Mouse (Mus musculus) neural tube, embryonic 13.5 days (tissue): ENCODE measurements around the gene Pkp2. TPM values are rescaled to one million over a fixed set of nuclear protein-coding genes. Genes with fewer than 3 reads are reported as not detected.
"Not testable (repeated sequence)": the region's sequence is repeated elsewhere in the genome, so short reads cannot be mapped to it uniquely, and the experiment has no call there.

Experiments used
- ATAC-seq: fragments of 200-750 bp; cut with Nextera tagmentation; 2 replicates; pipeline ENCODE4 v1.8.0; 2017; ENCODE audit warnings: low read depth, mild to moderate bottlenecking, moderate TSS enrichment, moderate library complexity
- H3K27ac ChIP-seq: fragments of 300-500 bp; sonication (generic); replicated peaks from 2 replicates; pipeline ENCODE4 v1.5.1; 2015; ENCODE audit warnings: moderate library complexity, mild to moderate bottlenecking, inconsistent platforms
- H3K27me3 ChIP-seq: fragments of 300-500 bp; sonication (generic); 2 replicates; pipeline ENCODE4 v1.6.1; 2015; ENCODE audit warnings: mild to moderate bottlenecking, inconsistent platforms
- H3K36me3 ChIP-seq: fragments of 300-500 bp; sonication (generic); 2 replicates; pipeline ENCODE4 v1.6.1; 2015; ENCODE audit warnings: mild to moderate bottlenecking, inconsistent platforms
- H3K4me1 ChIP-seq: fragments of 300-500 bp; sonication (generic); replicated peaks from 2 replicates; pipeline ENCODE4 v1.6.1; 2015; ENCODE audit warnings: inconsistent platforms
- H3K4me2 ChIP-seq: fragments of 300-500 bp; sonication (generic); 2 replicates; pipeline ENCODE4 v1.6.1; 2015; ENCODE audit warnings: inconsistent platforms, mild to moderate bottlenecking, moderate library complexity
- H3K4me3 ChIP-seq: fragments of 300-500 bp; sonication (generic); 2 replicates; pipeline ENCODE4 v1.5.1; 2015; ENCODE audit warnings: mild to moderate bottlenecking, inconsistent platforms
- H3K9ac ChIP-seq: fragments of 300-500 bp; sonication (generic); 2 replicates; pipeline ENCODE4 v1.6.1; 2015; ENCODE audit warnings: moderate library complexity, mild to moderate bottlenecking, inconsistent platforms
- H3K9me3 ChIP-seq: fragments of 300-500 bp; sonication (generic); 2 replicates; pipeline ENCODE4 v1.6.1; 2016; ENCODE audit warnings: inconsistent platforms
- WGBS: fragments of 180-500 bp; shearing (Covaris S2); methylation state at CpG from one replicate; pipeline ENCODE4 v1.1.7; 2015; 5-methylcytosine and 5-hydroxymethylcytosine counted together
- polyA plus RNA-seq: library from polyadenylated mRNA; unstranded; fragments of >200 nt; fragmentation: Nextera tagmentation; extraction: Ambion mirVana; gene quantifications from 2 replicates; pipeline ENCODE4 v1.2.1, GENCODE M21; 2015

The Pkp2 gene
- 1.6 and 2.1 TPM in 2 replicates for polyA plus RNA-seq

DNA sequence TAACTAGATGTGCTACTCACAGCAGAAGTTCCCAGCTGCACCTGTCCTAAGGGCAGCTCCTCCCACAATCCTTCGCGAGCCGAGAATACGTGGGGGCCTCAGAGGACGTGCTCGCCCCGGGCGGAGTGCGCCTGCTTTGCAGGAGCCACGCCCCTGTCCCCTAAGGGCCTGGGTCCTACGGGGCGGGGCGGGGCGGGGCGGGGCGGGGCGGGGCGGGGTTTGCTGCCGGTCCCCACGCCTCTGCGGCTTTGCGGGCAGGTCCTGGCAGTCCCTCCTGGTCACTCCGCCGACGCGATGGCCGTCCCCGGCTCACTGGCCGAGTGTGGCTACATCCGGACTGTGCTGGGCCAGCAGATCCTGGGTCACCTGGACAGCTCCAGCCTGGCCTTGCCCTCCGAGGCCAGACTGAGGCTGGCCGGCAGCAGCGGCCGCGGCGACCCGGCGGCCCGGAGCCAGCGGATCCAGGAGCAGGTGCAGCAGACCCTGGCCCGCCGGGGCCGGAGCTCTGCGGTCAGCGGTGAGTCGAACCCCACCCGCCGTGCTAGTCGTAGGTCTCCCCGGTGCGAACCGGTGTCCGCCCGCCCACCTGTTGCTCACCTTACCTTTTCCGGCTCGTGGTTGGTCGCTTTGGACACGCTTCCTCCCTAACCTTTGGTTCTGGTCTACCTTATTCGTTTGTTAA, at the start of gene Pkp2:
Gene Pkp2, plus strand, starts transcription at position 240 of the 682 bp plus-strand sequence.
- under 1% methylated on average over 51 of the region's 59 CpGs for whole genome bisulfite sequencing
- Histone ChIP-seq H3K27ac (no peak within 1 kb of the TSS), H3K9ac (peak within 1 kb of the TSS; percentile 74), H3K4me3 (peak within 1 kb of the TSS; percentile 76), H3K27me3 (peaks cover 32% of the 10 kb centered on the region), H3K4me2 (peak within 1 kb of the TSS; percentile 100), H3K36me3 (no peaks in the 10 kb centered on the region), H3K9me3 (no peaks in the 10 kb centered on the region), H3K4me1 (peaks cover 11% of the 10 kb centered on the region; the same call in 1 of the 2 replicates)
- ATAC-seq, result peak; percentile 94

DNA sequence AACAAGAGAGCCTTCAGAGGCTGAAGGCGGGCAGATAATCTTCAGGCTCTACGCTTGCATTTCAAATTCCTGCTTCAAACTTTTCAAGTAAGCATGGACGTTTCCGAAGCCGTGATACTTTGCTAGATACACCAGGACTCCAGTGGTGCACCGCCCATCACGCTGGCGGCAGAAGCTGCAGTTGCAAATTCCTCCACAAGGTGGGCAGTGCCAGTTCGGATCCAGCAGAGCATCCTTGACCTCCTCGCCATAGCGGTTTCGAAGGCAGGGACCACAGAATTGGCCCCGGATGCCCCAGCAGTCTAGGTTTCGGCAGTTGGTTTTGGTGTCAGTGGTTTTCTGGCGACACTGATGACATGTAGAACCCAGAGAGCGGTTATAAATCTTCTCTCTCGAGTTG, 15.7 kb upstream of the Pkp2 start:
- Histone ChIP-seq H3K36me3 (no peaks in the 10 kb centered on the region), H3K9ac (no peak overlapping the region), H3K27ac (no peak overlapping the region), H3K4me1 (no peaks in the 10 kb centered on the region), H3K27me3 (no peaks in the 10 kb centered on the region), H3K4me2 (no peak overlapping the region), H3K9me3 (no peaks in the 10 kb centered on the region), H3K4me3 (no peak overlapping the region)
- 71% methylated on average over 17 of the region's 17 CpGs for WGBS
- ATAC-seq, result no peak

DNA sequence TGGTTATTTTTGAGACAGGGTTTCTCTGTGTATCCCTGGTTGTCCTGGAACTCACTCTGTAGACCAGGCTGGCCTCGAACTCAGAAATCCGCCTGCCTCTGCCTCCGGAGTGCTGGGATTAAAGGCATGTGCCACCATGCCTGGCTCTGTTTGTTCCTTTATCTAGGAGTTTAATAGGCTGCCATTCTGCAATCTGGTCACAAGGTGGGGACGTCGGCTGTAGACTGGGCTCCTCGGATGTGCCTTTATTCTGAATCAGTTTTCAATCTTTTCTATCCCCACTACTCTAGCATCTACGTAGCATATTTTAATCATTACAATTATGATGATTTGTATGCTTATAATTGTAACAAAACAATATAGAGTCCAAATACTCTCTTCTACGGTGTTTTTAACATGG, 11.1 kb upstream of the Pkp2 start:
- 46% methylated on average over 8 of the region's 8 CpGs for WGBS
- not testable (repeated sequence) for ATAC-seq, H3K36me3 ChIP-seq

DNA sequence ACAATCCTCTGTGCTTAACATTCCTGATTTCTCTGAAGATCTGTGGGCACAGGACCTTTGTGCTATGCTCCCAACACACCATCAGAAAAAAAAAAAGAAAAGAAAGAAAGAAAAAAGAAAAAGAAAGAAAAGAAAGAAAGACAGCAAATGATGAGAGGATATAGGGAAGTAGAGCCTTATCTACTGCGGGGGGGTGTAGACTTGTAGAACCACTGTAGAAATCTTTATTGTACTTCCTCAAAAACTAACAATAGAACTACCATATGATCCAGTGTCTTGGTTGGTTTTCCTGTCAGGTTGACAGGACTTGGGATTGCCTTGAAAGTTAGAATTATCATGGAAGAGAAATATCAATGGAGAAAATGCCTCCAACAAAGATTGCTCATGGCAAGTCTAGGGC, 8.5 kb upstream of the Pkp2 start:
- no peak for ATAC-seq
- Histone ChIP-seq H3K4me1 (no peaks in the 10 kb centered on the region), H3K27me3 (no peaks in the 10 kb centered on the region), H3K4me2 (no peak overlapping the region), H3K36me3 (no peaks in the 10 kb centered on the region), H3K9me3 (no peaks in the 10 kb centered on the region), H3K27ac (no peak overlapping the region), H3K4me3 (no peak overlapping the region), H3K9ac (no peak overlapping the region)
- WGBS, result 88% methylated on average over 1 of the region's 1 CpGs

More for the DNA sequence above, 11.1 kb upstream of the Pkp2 start:
- H3K9me3 ChIP-seq, H3K27ac ChIP-seq, H3K4me2 ChIP-seq, H3K4me1 ChIP-seq, H3K27me3 ChIP-seq, H3K9ac ChIP-seq, H3K4me3 ChIP-seq: not testable (repeated sequence)

DNA sequence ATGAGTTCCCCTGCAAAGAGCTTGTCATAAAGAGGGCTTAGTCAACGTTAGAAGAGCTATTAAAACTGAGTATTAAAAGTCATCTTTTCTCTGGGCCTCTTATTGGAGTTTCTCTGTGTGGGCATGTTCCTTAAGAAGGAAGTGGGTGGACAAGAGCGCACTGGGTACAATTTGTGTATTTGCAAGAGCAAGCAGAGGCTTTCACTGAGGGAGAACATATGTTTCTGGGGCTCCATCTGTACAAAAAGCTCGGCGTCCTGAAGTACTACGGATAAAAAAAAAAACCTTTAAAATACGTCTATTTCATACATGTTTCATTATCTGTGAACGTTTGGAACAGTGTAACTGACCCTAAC, 417 bp upstream of the Pkp2 start:
- Histone ChIP-seq H3K9ac (peak overlapping the region; percentile 74; the same call in 1 of the 2 replicates), H3K4me1 (peaks cover 11% of the 10 kb centered on the region; the same call in 1 of the 2 replicates), H3K4me2 (peak overlapping the region; percentile 100), H3K9me3 (no peaks in the 10 kb centered on the region), H3K27ac (no peak overlapping the region), H3K36me3 (no peaks in the 10 kb centered on the region), H3K4me3 (peak overlapping the region; percentile 76), H3K27me3 (peaks cover 32% of the 10 kb centered on the region)
- 19% methylated on average over 7 of the region's 7 CpGs for WGBS
- ATAC-seq, result 0 out of 2 replicates have a peak, but pooled peaks have one; percentile 12

DNA sequence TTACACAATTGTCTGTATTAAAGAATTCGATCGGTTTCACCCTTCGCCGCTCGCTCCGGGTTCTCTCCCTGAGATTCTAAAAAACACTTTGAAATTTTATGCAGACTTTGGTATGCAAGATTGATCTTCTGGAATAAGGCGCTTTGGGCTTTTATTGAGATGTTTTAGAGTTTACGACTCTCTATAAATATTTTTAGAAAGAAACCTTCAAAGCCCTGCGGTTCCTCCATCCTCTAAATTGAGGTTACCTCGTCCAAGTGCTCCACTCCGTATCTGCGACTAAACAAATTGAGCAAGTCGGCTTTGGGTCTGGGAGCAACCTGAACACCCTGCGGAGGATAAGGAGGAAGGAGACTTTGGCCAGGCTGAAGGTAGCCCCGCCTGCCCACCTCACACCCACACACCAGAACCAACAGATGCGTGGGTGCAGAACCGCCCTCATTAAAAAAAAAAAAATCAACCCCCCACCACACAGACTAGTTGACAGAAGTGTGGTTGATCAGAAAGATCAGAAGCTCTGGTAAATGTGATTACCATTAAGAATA, 715 bp downstream of the Pkp2 start:
- Histone ChIP-seq H3K4me1 (peaks cover 11% of the 10 kb centered on the region; the same call in 1 of the 2 replicates), H3K36me3 (no peaks in the 10 kb centered on the region), H3K27me3 (peaks cover 32% of the 10 kb centered on the region), H3K27ac (no peak overlapping the region), H3K9ac (peak overlapping the region; percentile 74; the same call in 1 of the 2 replicates), H3K9me3 (no peaks in the 10 kb centered on the region), H3K4me3 (peak overlapping the region; percentile 76), H3K4me2 (peak overlapping the region; percentile 100)
- WGBS, result 1% methylated on average over 17 of the region's 17 CpGs
- no peak for ATAC-seq

DNA sequence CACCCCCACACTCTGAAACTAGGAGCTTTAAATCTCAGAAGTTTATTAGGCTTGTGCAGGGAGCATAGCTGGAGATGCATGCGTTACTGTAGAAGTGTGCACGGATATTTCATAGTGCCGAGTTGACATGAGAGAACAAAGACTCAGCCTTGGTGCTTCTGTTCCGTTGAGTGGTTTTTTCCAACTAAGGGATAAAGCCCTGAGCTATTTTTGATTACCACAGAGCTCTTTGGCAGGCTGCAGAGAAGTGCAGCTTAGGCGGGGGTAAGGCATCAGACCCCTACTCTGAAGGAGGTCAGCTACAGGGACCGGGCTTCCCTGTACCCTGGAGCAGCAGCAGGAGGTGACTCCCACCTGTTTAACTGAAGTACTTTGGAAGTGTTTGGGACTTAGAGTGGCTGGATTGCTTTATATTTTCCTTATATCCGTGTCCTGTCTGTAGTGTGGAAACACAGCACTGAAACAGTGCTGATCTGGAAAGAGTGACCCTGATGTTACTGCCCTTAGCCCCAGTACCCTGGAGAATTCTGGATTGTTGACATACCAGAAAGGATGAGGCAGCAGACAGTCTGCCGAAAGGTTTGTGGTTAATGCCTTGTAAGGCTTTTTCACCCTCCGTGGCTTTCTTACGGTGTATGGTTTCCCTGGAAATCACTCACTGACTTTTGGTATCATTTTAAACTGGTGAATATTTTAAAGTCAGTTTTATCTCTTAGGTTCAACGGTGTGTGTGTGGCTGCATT, 2.7 kb downstream of the Pkp2 start:
- Histone ChIP-seq H3K36me3 (no peaks in the 10 kb centered on the region), H3K9ac (no peak overlapping the region), H3K4me3 (no peak overlapping the region), H3K9me3 (no peaks in the 10 kb centered on the region), H3K27me3 (peaks cover 32% of the 10 kb centered on the region), H3K27ac (no peak overlapping the region), H3K4me2 (no peak overlapping the region), H3K4me1 (peaks cover 11% of the 10 kb centered on the region; the same call in 1 of the 2 replicates)
- no peak for ATAC-seq
- WGBS, result 33% methylated on average over 11 of the region's 11 CpGs

DNA sequence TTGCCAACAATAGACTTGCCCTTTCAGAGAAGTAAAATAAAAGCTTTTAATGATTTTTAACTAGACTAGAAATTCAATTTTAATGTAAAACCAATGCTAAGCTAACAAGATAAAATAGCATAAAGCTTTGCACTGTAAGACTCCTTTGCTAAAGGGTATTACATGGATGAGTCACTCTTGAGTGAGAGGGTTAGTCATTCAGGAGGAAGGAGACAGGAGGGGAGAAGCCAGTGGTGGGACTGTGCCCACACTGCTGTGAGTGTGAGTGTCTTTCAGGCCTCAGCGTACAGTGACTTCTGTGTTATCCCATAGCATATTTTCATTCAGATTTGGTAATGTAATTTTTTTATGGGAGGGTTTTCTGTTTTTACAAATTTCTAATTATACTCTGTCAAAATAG, 3.8 kb downstream of the Pkp2 start:
- Histone ChIP-seq H3K9me3 (no peaks in the 10 kb centered on the region), H3K4me3 (no peak overlapping the region), H3K36me3 (no peaks in the 10 kb centered on the region), H3K4me1 (peaks cover 11% of the 10 kb centered on the region; the same call in 1 of the 2 replicates), H3K27me3 (peaks cover 32% of the 10 kb centered on the region), H3K9ac (no peak overlapping the region), H3K4me2 (no peak overlapping the region), H3K27ac (no peak overlapping the region)
- ATAC-seq, result no peak
- 87% methylated on average over 1 of the region's 1 CpGs for WGBS

DNA sequence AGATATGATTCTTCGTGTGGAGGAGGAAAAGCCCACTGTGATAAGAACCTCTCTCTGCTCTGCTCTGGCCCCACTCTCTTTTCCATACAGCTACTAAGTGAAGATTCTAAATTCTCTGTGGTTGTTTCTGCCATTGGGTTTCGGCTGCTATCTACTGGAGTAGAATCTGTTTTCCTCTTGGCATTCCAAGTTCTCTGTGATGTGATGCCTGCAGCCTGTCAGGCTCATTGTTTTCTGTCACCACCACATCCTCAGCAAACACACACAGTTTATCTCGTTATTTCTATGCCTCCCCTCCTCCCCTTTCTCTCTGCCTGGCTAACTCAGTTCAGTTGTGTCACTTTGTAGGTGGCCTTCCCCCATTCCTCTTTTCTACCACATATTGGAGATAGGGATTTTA, 6.7 kb downstream of the Pkp2 start:
- H3K27ac ChIP-seq, result no peak overlapping the region
- H3K9me3 ChIP-seq, result no peaks in the 10 kb centered on the region
- no peaks in the 10 kb centered on the region for H3K36me3 ChIP-seq
- no peak overlapping the region for H3K9ac ChIP-seq
- 63% methylated on average over 3 of the region's 3 CpGs for WGBS
- ATAC-seq, result no peak
- peaks cover 13% of the 10 kb centered on the region for H3K27me3 ChIP-seq
- no peak overlapping the region for H3K4me2 ChIP-seq
- no peak overlapping the region for H3K4me3 ChIP-seq
- 0 out of 2 replicates have a peak, but pooled peaks cover 3% of the 10 kb centered on the region for H3K4me1 ChIP-seq

DNA sequence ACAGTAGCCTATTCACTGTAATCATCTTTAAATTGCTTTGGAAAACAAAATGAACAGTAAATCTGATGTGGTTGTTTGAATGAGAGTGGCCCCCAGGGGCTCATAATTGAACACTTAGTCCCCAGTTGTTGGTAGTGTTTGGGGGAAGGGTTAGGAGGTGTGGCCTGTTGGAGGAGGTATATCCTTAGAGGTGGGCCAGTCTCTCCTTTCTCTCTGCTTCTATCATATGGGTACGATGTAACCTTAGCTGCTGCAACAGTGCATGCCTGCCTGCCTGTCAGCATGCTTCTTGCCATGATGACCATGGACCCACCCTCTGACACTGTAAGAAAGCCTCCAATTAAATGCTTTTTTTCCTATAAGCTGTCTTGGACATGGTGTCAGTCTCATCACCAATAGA, 9.5 kb downstream of the Pkp2 start:
- no peaks in the 10 kb centered on the region for H3K27me3 ChIP-seq
- no peak overlapping the region for H3K4me3 ChIP-seq
- no peak overlapping the region for H3K4me2 ChIP-seq
- H3K9me3 ChIP-seq, result no peaks in the 10 kb centered on the region
- WGBS, result 43% methylated on average over 1 of the region's 1 CpGs
- 0 out of 2 replicates have a peak, but pooled peaks have one; percentile 36 for ATAC-seq
- no peaks in the 10 kb centered on the region for H3K36me3 ChIP-seq
- H3K4me1 ChIP-seq, result 0 out of 2 replicates have a peak, but pooled peaks cover 3% of the 10 kb centered on the region
- H3K27ac ChIP-seq, result no peak overlapping the region
- H3K9ac ChIP-seq, result no peak overlapping the region

DNA sequence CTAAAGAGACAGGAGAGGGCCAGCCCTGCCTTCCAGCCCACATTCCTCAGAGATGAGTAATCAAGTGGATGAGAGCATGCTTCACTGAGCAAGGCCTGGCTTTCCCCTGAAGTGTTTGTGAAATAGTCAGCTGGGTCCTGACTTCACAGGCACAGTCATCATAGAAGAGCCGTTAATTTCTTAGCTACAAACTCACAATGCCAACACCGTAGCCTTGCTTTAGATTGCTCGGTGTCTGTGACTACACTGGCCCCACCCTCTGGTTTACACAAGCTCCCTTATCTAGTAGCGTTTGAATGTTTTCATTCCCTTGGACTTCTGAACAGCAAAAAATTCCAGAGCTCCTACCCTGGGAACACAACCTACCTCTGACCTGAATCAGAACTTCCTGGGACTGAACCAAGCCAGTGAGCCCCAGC, 11.4 kb downstream of the Pkp2 start:
- no peaks in the 10 kb centered on the region for H3K36me3 ChIP-seq
- no peaks in the 10 kb centered on the region for H3K9me3 ChIP-seq
- no peak overlapping the region for H3K27ac ChIP-seq
- H3K4me2 ChIP-seq, result no peak overlapping the region
- 0 out of 2 replicates have a peak, but pooled peaks cover 3% of the 10 kb centered on the region for H3K4me1 ChIP-seq
- no peak overlapping the region for H3K9ac ChIP-seq
- no peaks in the 10 kb centered on the region for H3K27me3 ChIP-seq
- no peak overlapping the region for H3K4me3 ChIP-seq
- 25% methylated on average over 4 of the region's 4 CpGs for WGBS
- ATAC-seq, result no peak

DNA sequence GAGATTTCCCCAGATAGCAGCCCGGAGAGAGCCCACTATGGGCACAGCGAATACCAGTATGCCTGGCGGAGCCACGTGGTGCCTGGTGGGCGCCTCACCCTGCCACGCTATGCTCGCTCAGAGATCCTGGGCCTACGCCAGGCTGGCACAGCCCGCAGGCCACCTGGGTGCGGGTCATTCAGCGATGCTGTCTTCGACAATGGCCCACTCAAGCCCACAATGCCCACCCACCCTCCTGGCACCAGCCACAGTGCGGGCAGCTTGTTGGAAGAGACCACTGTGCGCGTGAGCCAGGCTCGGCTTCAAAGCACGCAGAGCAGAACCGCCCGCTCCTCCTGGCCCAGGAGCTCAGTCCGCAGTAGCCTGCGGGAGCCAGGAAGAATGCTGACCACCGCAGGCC, 12.7 kb downstream of the Pkp2 start:
- H3K9ac ChIP-seq, result no peak overlapping the region
- H3K4me3 ChIP-seq, result no peak overlapping the region
- H3K4me1 ChIP-seq, result 0 out of 2 replicates have a peak, but pooled peaks cover 3% of the 10 kb centered on the region
- H3K9me3 ChIP-seq, result no peaks in the 10 kb centered on the region
- no peaks in the 10 kb centered on the region for H3K27me3 ChIP-seq
- no peaks in the 10 kb centered on the region for H3K36me3 ChIP-seq
- 87% methylated on average over 22 of the region's 22 CpGs for WGBS
- H3K27ac ChIP-seq, result no peak overlapping the region
- no peak for ATAC-seq
- no peak overlapping the region for H3K4me2 ChIP-seq
